Mouse (Mus musculus): ENCODE data around the gene Hpdl. TPM values are rescaled to one million over a fixed set of nuclear protein-coding genes. Genes with fewer than 3 reads are reported as not detected.

Hpdl gene
- 1.2 and 1.4 TPM in 2 replicates for polyA plus RNA-seq (2014; fragmentation: Nextera tagmentation; extraction: Ambion mirVana)

- H3K9me3 ChIP-seq (ENCODE audit: control insufficient read depth, low read length): no peaks in the 10 kb centered on the region
- 12% methylated on average over 9 of the region's 9 CpGs for WGBS
- no peaks in the 10 kb centered on the region for H3K36me3 ChIP-seq (ENCODE audit: control insufficient read depth, insufficient read depth, low read length)
- no peaks in the 10 kb centered on the region for H3K4me1 ChIP-seq (ENCODE audit: control insufficient read depth, insufficient read depth, low read length)
- H3K4me2 ChIP-seq (ENCODE audit: low read depth, severe bottlenecking): peak within 1 kb of the TSS; percentile 97
- ATAC-seq (ENCODE audit: insufficient number of reproducible peaks, low FRiP score, low TSS enrichment, low read depth) (0 out of 2 replicates have a peak, but pooled peaks have one; percentile 5), DNase-seq (ENCODE audit: low spot score) (no peak)
- H3K27me3 ChIP-seq (ENCODE audit: control insufficient read depth, insufficient read depth, low read length): 0 out of 2 replicates have a peak, but pooled peaks cover 3% of the 10 kb centered on the region
- H3K4me3 ChIP-seq (ENCODE audit: low read depth, low read length): peak within 1 kb of the TSS; percentile 48
- H3K9ac ChIP-seq (ENCODE audit: low read length): peak within 1 kb of the TSS; percentile 51
- no peak within 1 kb of the TSS for H3K27ac ChIP-seq (replicated peaks; ENCODE audit: low read depth, low read length)
These were observed at the start of gene Hpdl for GRCm38 (mm10) chr4:116821694-116822016. Gene Hpdl, minus strand, starts transcription at chr4:116821707.

GRCm38 (mm10) chr4:116869898-116870297 is 48.4 kb upstream of the Hpdl start:
- H3K27ac ChIP-seq (replicated peaks; ENCODE audit: low read depth, low read length): no peak overlapping the region
- no peak overlapping the region for H3K9ac ChIP-seq (ENCODE audit: low read length)
- no peak overlapping the region for H3K4me3 ChIP-seq (ENCODE audit: low read depth, low read length)
- DNase-seq (ENCODE audit: low spot score): no peak
- H3K27me3 ChIP-seq (ENCODE audit: control insufficient read depth, insufficient read depth, low read length): no peaks in the 10 kb centered on the region
- no peaks in the 10 kb centered on the region for H3K36me3 ChIP-seq (ENCODE audit: control insufficient read depth, insufficient read depth, low read length)
- 69% methylated on average over 3 of the region's 3 CpGs for WGBS
- no peak for ATAC-seq (ENCODE audit: insufficient number of reproducible peaks, low FRiP score, low TSS enrichment, low read depth)
- H3K9me3 ChIP-seq (ENCODE audit: control insufficient read depth, low read length): no peaks in the 10 kb centered on the region
- no peaks in the 10 kb centered on the region for H3K4me1 ChIP-seq (ENCODE audit: control insufficient read depth, insufficient read depth, low read length)
- H3K4me2 ChIP-seq (ENCODE audit: low read depth, severe bottlenecking): no peak overlapping the region

GRCm38 (mm10) chr4:116862023-116862422 is 40.5 kb upstream of the Hpdl start:
- no peak for DNase-seq (ENCODE audit: low spot score)
- no peak overlapping the region for H3K4me3 ChIP-seq (ENCODE audit: low read depth, low read length)
- no peaks in the 10 kb centered on the region for H3K9me3 ChIP-seq (ENCODE audit: control insufficient read depth, low read length)
- H3K27me3 ChIP-seq (ENCODE audit: control insufficient read depth, insufficient read depth, low read length): no peaks in the 10 kb centered on the region
- H3K27ac ChIP-seq (replicated peaks; ENCODE audit: low read depth, low read length): no peak overlapping the region
- H3K9ac ChIP-seq (ENCODE audit: low read length): no peak overlapping the region
- WGBS: 73% methylated on average over 8 of the region's 8 CpGs
- H3K36me3 ChIP-seq (ENCODE audit: control insufficient read depth, insufficient read depth, low read length): no peaks in the 10 kb centered on the region
- no peak overlapping the region for H3K4me2 ChIP-seq (ENCODE audit: low read depth, severe bottlenecking)
- ATAC-seq (ENCODE audit: insufficient number of reproducible peaks, low FRiP score, low TSS enrichment, low read depth): no peak
- no peaks in the 10 kb centered on the region for H3K4me1 ChIP-seq (ENCODE audit: control insufficient read depth, insufficient read depth, low read length)

- H3K27ac ChIP-seq (replicated peaks; ENCODE audit: low read depth, low read length): no peak overlapping the region
- ATAC-seq (ENCODE audit: insufficient number of reproducible peaks, low FRiP score, low TSS enrichment, low read depth) (no peak), DNase-seq (ENCODE audit: low spot score) (no peak)
- H3K27me3 ChIP-seq (ENCODE audit: control insufficient read depth, insufficient read depth, low read length): no peaks in the 10 kb centered on the region
- H3K4me3 ChIP-seq (ENCODE audit: low read depth, low read length): no peak overlapping the region
- WGBS: 72% methylated on average over 5 of the region's 5 CpGs
- no peaks in the 10 kb centered on the region for H3K9me3 ChIP-seq (ENCODE audit: control insufficient read depth, low read length)
- H3K36me3 ChIP-seq (ENCODE audit: control insufficient read depth, insufficient read depth, low read length): no peaks in the 10 kb centered on the region
- no peaks in the 10 kb centered on the region for H3K4me1 ChIP-seq (ENCODE audit: control insufficient read depth, insufficient read depth, low read length)
- no peak overlapping the region for H3K4me2 ChIP-seq (ENCODE audit: low read depth, severe bottlenecking)
- no peak overlapping the region for H3K9ac ChIP-seq (ENCODE audit: low read length)
These were observed 38.2 kb upstream of the Hpdl start for GRCm38 (mm10) chr4:116859711-116860110.

GRCm38 (mm10) chr4:116857203-116857602 is 35.7 kb upstream of the Hpdl start:
- no peak overlapping the region for H3K9ac ChIP-seq (ENCODE audit: low read length)
- ATAC-seq (ENCODE audit: insufficient number of reproducible peaks, low FRiP score, low TSS enrichment, low read depth) (no peak), DNase-seq (ENCODE audit: low spot score) (no peak)
- no peak overlapping the region for H3K4me2 ChIP-seq (ENCODE audit: low read depth, severe bottlenecking)
- 92% methylated on average over 10 of the region's 10 CpGs for WGBS
- no peak overlapping the region for H3K4me3 ChIP-seq (ENCODE audit: low read depth, low read length)
- no peak overlapping the region for H3K27ac ChIP-seq (replicated peaks; ENCODE audit: low read depth, low read length)
- no peaks in the 10 kb centered on the region for H3K36me3 ChIP-seq (ENCODE audit: control insufficient read depth, insufficient read depth, low read length)
- H3K9me3 ChIP-seq (ENCODE audit: control insufficient read depth, low read length): no peaks in the 10 kb centered on the region
- H3K27me3 ChIP-seq (ENCODE audit: control insufficient read depth, insufficient read depth, low read length): no peaks in the 10 kb centered on the region
- no peaks in the 10 kb centered on the region for H3K4me1 ChIP-seq (ENCODE audit: control insufficient read depth, insufficient read depth, low read length)

- Histone ChIP-seq H3K4me2 (ENCODE audit: low read depth, severe bottlenecking) (no peak overlapping the region), H3K36me3 (ENCODE audit: control insufficient read depth, insufficient read depth, low read length) (no peaks in the 10 kb centered on the region), H3K9ac (ENCODE audit: low read length) (no peak overlapping the region), H3K4me1 (ENCODE audit: control insufficient read depth, insufficient read depth, low read length) (no peaks in the 10 kb centered on the region), H3K4me3 (ENCODE audit: low read depth, low read length) (no peak overlapping the region), H3K27ac (replicated peaks; ENCODE audit: low read depth, low read length) (no peak overlapping the region), H3K9me3 (ENCODE audit: control insufficient read depth, low read length) (no peaks in the 10 kb centered on the region), H3K27me3 (ENCODE audit: control insufficient read depth, insufficient read depth, low read length) (no peaks in the 10 kb centered on the region)
- 20% methylated on average over 2 of the region's 2 CpGs for WGBS
- DNase-seq (ENCODE audit: low spot score) (no peak), ATAC-seq (ENCODE audit: insufficient number of reproducible peaks, low FRiP score, low TSS enrichment, low read depth) (no peak)
These were observed 32.8 kb upstream of the Hpdl start for GRCm38 (mm10) chr4:116854286-116854685.

- no peak overlapping the region for H3K4me3 ChIP-seq (ENCODE audit: low read depth, low read length)
- H3K27ac ChIP-seq (replicated peaks; ENCODE audit: low read depth, low read length): no peak overlapping the region
- H3K27me3 ChIP-seq (ENCODE audit: control insufficient read depth, insufficient read depth, low read length): no peaks in the 10 kb centered on the region
- ATAC-seq (ENCODE audit: insufficient number of reproducible peaks, low FRiP score, low TSS enrichment, low read depth) (no peak), DNase-seq (ENCODE audit: low spot score) (no peak)
- H3K9me3 ChIP-seq (ENCODE audit: control insufficient read depth, low read length): no peaks in the 10 kb centered on the region
- H3K9ac ChIP-seq (ENCODE audit: low read length): no peak overlapping the region
- H3K4me2 ChIP-seq (ENCODE audit: low read depth, severe bottlenecking): no peak overlapping the region
- H3K36me3 ChIP-seq (ENCODE audit: control insufficient read depth, insufficient read depth, low read length): no peaks in the 10 kb centered on the region
- no peaks in the 10 kb centered on the region for H3K4me1 ChIP-seq (ENCODE audit: control insufficient read depth, insufficient read depth, low read length)
- WGBS: 80% methylated on average over 3 of the region's 3 CpGs
These were observed 28.4 kb upstream of the Hpdl start for GRCm38 (mm10) chr4:116849901-116850300.

- no peaks in the 10 kb centered on the region for H3K4me1 ChIP-seq (ENCODE audit: control insufficient read depth, insufficient read depth, low read length)
- no peak overlapping the region for H3K4me3 ChIP-seq (ENCODE audit: low read depth, low read length)
- WGBS: 98% methylated on average over 3 of the region's 3 CpGs
- H3K9me3 ChIP-seq (ENCODE audit: control insufficient read depth, low read length): no peaks in the 10 kb centered on the region
- H3K9ac ChIP-seq (ENCODE audit: low read length): no peak overlapping the region
- H3K27me3 ChIP-seq (ENCODE audit: control insufficient read depth, insufficient read depth, low read length): no peaks in the 10 kb centered on the region
- H3K4me2 ChIP-seq (ENCODE audit: low read depth, severe bottlenecking): no peak overlapping the region
- no peak for DNase-seq (ENCODE audit: low spot score)
- no peaks in the 10 kb centered on the region for H3K36me3 ChIP-seq (ENCODE audit: control insufficient read depth, insufficient read depth, low read length)
- H3K27ac ChIP-seq (replicated peaks; ENCODE audit: low read depth, low read length): no peak overlapping the region
- ATAC-seq (ENCODE audit: insufficient number of reproducible peaks, low FRiP score, low TSS enrichment, low read depth): no peak
These were observed 22.8 kb upstream of the Hpdl start for GRCm38 (mm10) chr4:116844324-116844723.

- Histone ChIP-seq H3K9ac (ENCODE audit: low read length) (no peak overlapping the region), H3K27ac (replicated peaks; ENCODE audit: low read depth, low read length) (no peak overlapping the region), H3K36me3 (ENCODE audit: control insufficient read depth, insufficient read depth, low read length) (no peaks in the 10 kb centered on the region), H3K4me2 (ENCODE audit: low read depth, severe bottlenecking) (no peak overlapping the region), H3K27me3 (ENCODE audit: control insufficient read depth, insufficient read depth, low read length) (no peaks in the 10 kb centered on the region), H3K4me3 (ENCODE audit: low read depth, low read length) (no peak overlapping the region), H3K9me3 (ENCODE audit: control insufficient read depth, low read length) (no peaks in the 10 kb centered on the region), H3K4me1 (ENCODE audit: control insufficient read depth, insufficient read depth, low read length) (no peaks in the 10 kb centered on the region)
- ATAC-seq (ENCODE audit: insufficient number of reproducible peaks, low FRiP score, low TSS enrichment, low read depth) (no peak), DNase-seq (ENCODE audit: low spot score) (no peak)
- 88% methylated on average over 6 of the region's 6 CpGs for WGBS
These were observed 19.3 kb upstream of the Hpdl start for GRCm38 (mm10) chr4:116840841-116841240.
